Mouse (Mus musculus) stomach, embryonic 16.5 days (tissue): ENCODE data around the gene Taf1d. TPM values are rescaled to one million over a fixed set of nuclear protein-coding genes. Genes with fewer than 3 reads are reported as not detected.

Source experiments
- ATAC-seq: fragments of 200-750 bp; cut with Nextera tagmentation; 2 replicates; pipeline ENCODE4 v1.8.0; 2017; ENCODE audit warnings: moderate number of reproducible peaks, moderate TSS enrichment; ENCODE audit not compliant: insufficient read depth, low FRiP score
- H3K27ac ChIP-seq: fragments of 300-500 bp; sonication (generic); 2 replicates; pipeline ENCODE4 v1.5.1; 2014; ENCODE audit warnings: low read length
- H3K27me3 ChIP-seq: fragments of 300-500 bp; sonication (generic); 2 replicates; pipeline ENCODE4 v1.6.1; 2014; ENCODE audit warnings: low read length, control low read depth, mixed read lengths; ENCODE audit not compliant: control insufficient read depth, insufficient read depth
- H3K36me3 ChIP-seq: fragments of 300-500 bp; sonication (generic); 2 replicates; pipeline ENCODE4 v1.6.1; 2014; ENCODE audit warnings: low read length; ENCODE audit not compliant: control insufficient read depth, insufficient read depth
- H3K4me1 ChIP-seq: fragments of 300-500 bp; sonication (generic); 2 replicates; pipeline ENCODE4 v1.6.1; 2014; ENCODE audit warnings: low read length, control low read depth, mixed read lengths; ENCODE audit not compliant: control insufficient read depth, insufficient read depth
- H3K4me2 ChIP-seq: fragments of 300-500 bp; sonication (generic); 2 replicates; pipeline ENCODE4 v1.6.1; 2014; ENCODE audit warnings: low read depth, low read length, mixed read lengths
- H3K4me3 ChIP-seq: fragments of 300-500 bp; sonication (generic); replicated peaks from 2 replicates; pipeline ENCODE4 v1.5.1; 2014; ENCODE audit warnings: mild to moderate bottlenecking, low read length
- H3K9ac ChIP-seq: fragments of 300-500 bp; sonication (generic); 2 replicates; pipeline ENCODE4 v1.6.1; 2014; ENCODE audit warnings: low read length
- H3K9me3 ChIP-seq: fragments of 300-500 bp; sonication (generic); replicated peaks from 2 replicates; pipeline ENCODE4 v1.6.1; 2016; ENCODE audit warnings: low read length, control low read depth; ENCODE audit not compliant: control insufficient read depth
- WGBS: fragments of 180-500 bp; shearing (Covaris S2); extraction: QIAGEN DNeasy Blood & Tissue Kit; methylation state at CpG from one replicate; pipeline ENCODE4 v1.1.7; 2014; 5-methylcytosine and 5-hydroxymethylcytosine counted together
- microRNA-seq: library from miRNA; unstranded; fragments of <30 nt; microRNA quantifications from one replicate; pipeline ENCODE4, GENCODE M21; 2016
- polyA plus RNA-seq: library from polyadenylated mRNA; unstranded; fragments of >200 nt; fragmentation: Nextera tagmentation; extraction: Ambion mirVana; gene quantifications from 2 replicates; pipeline ENCODE4 v1.2.1, GENCODE M21; 2015

Taf1d gene
- polyA plus RNA-seq, 1 experiment from 2014 or later, result 70.1 TPM

- no peaks in the 10 kb centered on the region for H3K36me3 ChIP-seq
- H3K9me3 ChIP-seq, result no peaks in the 10 kb centered on the region
- H3K4me2 ChIP-seq, result peak within 1 kb of the TSS; percentile 66
- H3K27ac ChIP-seq, result peak within 1 kb of the TSS; percentile 84
- ATAC-seq, result peak; percentile 99
- peak within 1 kb of the TSS; percentile 89 for H3K4me3 ChIP-seq
- WGBS, result 2% methylated on average over 60 of the region's 60 CpGs
- H3K4me1 ChIP-seq, result peaks cover 7% of the 10 kb centered on the region
- H3K27me3 ChIP-seq, result no peaks in the 10 kb centered on the region
- peak within 1 kb of the TSS; percentile 84 for H3K9ac ChIP-seq
Observed at GRCm38 (mm10) chr9:15357484-15358275, 51.7 kb downstream of the Taf1d start, which contains the start of gene Cep295. Cep295 (minus strand) TSS chr9:15357788.

- WGBS, result 70% methylated on average over 1 of the region's 1 CpGs
- H3K4me3 ChIP-seq, result no peak overlapping the region
- H3K9ac ChIP-seq, result no peak overlapping the region
- no peak overlapping the region for H3K27ac ChIP-seq
- H3K9me3 ChIP-seq, result no peaks in the 10 kb centered on the region
- no peaks in the 10 kb centered on the region for H3K27me3 ChIP-seq
- H3K4me2 ChIP-seq, result no peak overlapping the region
- no peak for ATAC-seq
- no peaks in the 10 kb centered on the region for H3K36me3 ChIP-seq
- H3K4me1 ChIP-seq, result no peaks in the 10 kb centered on the region
Observed at GRCm38 (mm10) chr9:15364843-15365242, 58.8 kb downstream of the Taf1d start.

- no peak overlapping the region for H3K4me2 ChIP-seq
- no peak overlapping the region for H3K9ac ChIP-seq
- H3K9me3 ChIP-seq, result no peaks in the 10 kb centered on the region
- no peaks in the 10 kb centered on the region for H3K36me3 ChIP-seq
- H3K27me3 ChIP-seq, result no peaks in the 10 kb centered on the region
- 90% methylated on average over 1 of the region's 1 CpGs for WGBS
- no peak for ATAC-seq
- no peaks in the 10 kb centered on the region for H3K4me1 ChIP-seq
- H3K4me3 ChIP-seq, result no peak overlapping the region
- no peak overlapping the region for H3K27ac ChIP-seq
Observed at GRCm38 (mm10) chr9:15365856-15366255, 59.8 kb downstream of the Taf1d start.

- Histone ChIP-seq H3K4me3 (no peak overlapping the region), H3K27me3 (no peaks in the 10 kb centered on the region), H3K27ac (no peak overlapping the region), H3K4me1 (no peaks in the 10 kb centered on the region), H3K36me3 (no peaks in the 10 kb centered on the region), H3K9me3 (no peaks in the 10 kb centered on the region), H3K9ac (no peak overlapping the region), H3K4me2 (no peak overlapping the region)
- no peak for ATAC-seq
- 64% methylated on average over 2 of the region's 2 CpGs for WGBS
Observed at GRCm38 (mm10) chr9:15366260-15366659, 60.2 kb downstream of the Taf1d start.

Small RNA genes within 50 kb of the gene (microRNA-seq; reads per million reads assigned to microRNA genes)
- gene Gm49349, result not detected
- gene mmu-mir-7650, result not detected

Other genes starting within 250 kb of the Taf1d start
- gene Hephl1, start 194.1 kb upstream of the Taf1d start, polyA plus RNA-seq, result 0.05 TPM in 1 of 2 replicates, not detected in the other
- 7.4 and 10.8 TPM in 2 replicates for gene Vstm5, start 67.2 kb upstream of the Taf1d start, polyA plus RNA-seq
- 24.8 and 26.8 TPM in 2 replicates for gene Med17, start 26.3 kb upstream of the Taf1d start, polyA plus RNA-seq
- 8.9 and 9.0 TPM in 2 replicates for gene 4931406C07Rik, start 234 bp downstream of the Taf1d start, polyA plus RNA-seq
- 13.3 and 13.6 TPM in 2 replicates for gene Cep295, start 51.6 kb downstream of the Taf1d start, polyA plus RNA-seq
- gene Smco4, start 187.2 kb downstream of the Taf1d start, polyA plus RNA-seq, result 2.8 and 3.9 TPM in 2 replicates